Mouse (Mus musculus) embryonic fibroblast, embryonic 13.5 days (primary cell): ENCODE results near the gene Itsn2.
"Not testable (repeated sequence)": the region's sequence is repeated elsewhere in the genome, so short reads cannot be mapped to it uniquely, and the experiment has no call there.

Source experiments
- CTCF ChIP-seq: IDR thresholded peaks from 2 replicates; pipeline ENCODE4 v1.5.1; 2011; ENCODE audit warnings: mild to moderate bottlenecking, control low read depth, low read length, moderate library complexity, borderline replicate concordance; ENCODE audit not compliant: insufficient read depth
- POLR2A ChIP-seq: IDR thresholded peaks from 2 replicates; pipeline ENCODE4 v1.6.1; 2011; ENCODE audit warnings: low read depth, mild to moderate bottlenecking, control low read depth, low read length, moderate library complexity

DNA sequence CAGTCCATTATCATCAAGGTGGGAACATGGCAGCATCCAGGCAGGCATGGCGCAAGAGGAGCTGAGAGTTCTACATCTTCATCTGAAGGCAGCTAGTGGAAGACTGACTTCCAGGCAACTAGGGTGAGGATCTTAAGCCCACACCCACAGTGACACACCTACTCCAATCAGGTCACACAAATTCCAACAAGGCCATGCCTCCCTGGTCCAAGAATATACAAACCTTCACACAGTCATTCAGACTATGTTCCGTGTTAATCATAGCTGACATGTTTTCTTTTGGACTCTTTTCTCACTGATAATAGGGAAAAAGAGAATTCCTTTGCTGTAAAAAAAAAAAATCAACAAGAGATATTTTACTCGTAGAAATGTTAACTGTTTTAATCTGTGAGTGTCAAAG, 38.7 kb upstream of the Itsn2 start:
- TF ChIP-seq POLR2A, CTCF: not testable (repeated sequence)
